Comparison of ENCODE assay signal across 15 mouse cellular contexts in the genomic region with DNA sequence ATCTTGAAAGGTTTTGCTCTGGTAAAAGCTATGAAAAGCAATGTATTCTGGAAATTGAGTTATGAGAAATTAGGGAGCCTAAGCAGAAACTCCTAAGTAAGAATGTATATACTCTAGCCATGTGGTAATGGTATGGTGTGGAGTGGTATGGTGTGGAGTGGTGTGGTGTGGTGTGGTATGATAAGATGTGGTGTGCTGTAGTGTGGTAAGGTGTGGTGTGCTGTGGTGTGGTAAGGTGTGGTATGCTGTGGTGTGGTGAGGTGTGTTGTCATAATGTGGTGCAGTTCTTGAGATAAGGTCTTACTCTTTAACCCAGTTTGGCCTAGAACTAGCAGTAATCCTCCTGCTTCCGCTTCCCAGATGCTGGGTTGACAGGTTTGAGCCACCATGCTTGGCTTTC.
"Had no signal": no experiment of that assay in that cellular context is flagged by ENCODE, and none has a peak within 500 bp of the region (broad histone marks: within the 10 kb centered on the region; RNA-seq: fewer than 3 reads in every experiment).

No protein-coding gene starts in this region.

- H3K9me3 ChIP-seq: limb, embryonic 15.5 days; midbrain, embryonic 10.5 days; neural tube, embryonic 15.5 days had no signal

- H3K27ac ChIP-seq: left cerebral cortex, adult 2 months; limb, embryonic 15.5 days; midbrain, embryonic 10.5 days; neural tube, embryonic 15.5 days had no signal

- H3K4me3 ChIP-seq: left cerebral cortex, adult 2 months; limb, embryonic 15.5 days; midbrain, embryonic 10.5 days; myocyte; neural tube, embryonic 15.5 days had no signal

- DNase-seq: kidney, adult 9 months; kidney, postnatal 25 days; lung, embryonic 14.5 days; lung, postnatal 10 days; lung, postnatal 4 days; midbrain, embryonic 14.5 days; right cerebral cortex, adult 18-20 months; right cerebral cortex, postnatal 25 days; thymus, postnatal 4 days had no signal

- H3K9ac ChIP-seq: limb, embryonic 15.5 days; lung, embryonic 14.5 days; neural tube, embryonic 15.5 days had no signal

- H3K27me3 ChIP-seq: limb, embryonic 15.5 days; neural tube, embryonic 15.5 days had no signal

- H3K36me3 ChIP-seq: limb, embryonic 15.5 days; midbrain, embryonic 10.5 days; neural tube, embryonic 15.5 days had no signal

- ATAC-seq: intestine, postnatal 0 days had no signal

- H3K4me2 ChIP-seq: limb, embryonic 15.5 days; lung, embryonic 14.5 days; neural tube, embryonic 15.5 days had no signal
